Mouse (Mus musculus): Measurements from ENCODE around the gene Nyap1. TPM values are rescaled to one million over a fixed set of nuclear protein-coding genes. Genes with fewer than 3 reads are reported as not detected.
A peak's percentile ranks its signal among the peaks of the same experiment; 100 is the strongest.

Nyap1 gene
- polyA plus RNA-seq, 1 experiment from 2014 or later, result 4.4 TPM

DNA sequence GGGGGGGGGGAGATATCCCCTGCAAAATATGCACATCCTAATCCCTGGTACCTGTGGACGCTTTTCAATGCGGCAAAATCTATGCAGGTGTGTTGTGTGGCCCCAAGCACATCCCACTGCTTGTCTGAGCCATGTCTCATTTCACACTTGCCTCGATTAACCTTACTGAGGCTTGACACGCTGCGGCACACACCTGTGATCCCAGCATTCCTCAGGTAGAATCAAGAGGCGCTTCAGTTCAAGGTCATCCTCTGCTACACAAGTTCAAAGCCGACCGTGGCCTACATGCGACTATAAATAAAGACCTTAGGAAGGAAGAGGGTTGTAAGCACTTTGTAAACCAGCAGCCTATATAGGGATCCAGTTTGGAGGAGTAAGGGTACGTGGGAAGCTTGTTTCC lies 641 bp upstream of the Nyap1 start:
- H3K4me2 ChIP-seq (ENCODE audit: low read depth, low read length, severe bottlenecking), result no peak overlapping the region; the same call in 1 of the 2 replicates
- peaks cover 24% of the 10 kb centered on the region for H3K4me1 ChIP-seq (replicated peaks; ENCODE audit: control insufficient read depth, insufficient read depth, low read length)
- H3K9me3 ChIP-seq (ENCODE audit: control insufficient read depth, low read length), result no peaks in the 10 kb centered on the region
- WGBS, result 63% methylated on average over 10 of the region's 10 CpGs
- ATAC-seq (replicated peaks; ENCODE audit: low FRiP score), result no peak
- no peak overlapping the region for H3K9ac ChIP-seq (ENCODE audit: low read length)
- H3K27me3 ChIP-seq (ENCODE audit: control insufficient read depth, insufficient read depth, low read length), result no peaks in the 10 kb centered on the region
- no peak for DNase-seq (ENCODE audit: low spot score)
- no peaks in the 10 kb centered on the region for H3K36me3 ChIP-seq (ENCODE audit: control insufficient read depth, insufficient read depth, low read length)
- H3K27ac ChIP-seq (ENCODE audit: low read depth, low read length), result no peak overlapping the region
- H3K4me3 ChIP-seq (ENCODE audit: low read depth, low read length), result no peak overlapping the region

- Histone ChIP-seq H3K9ac (ENCODE audit: low read length) (peak overlapping the region; percentile 74), H3K27me3 (ENCODE audit: control insufficient read depth, insufficient read depth, low read length) (no peaks in the 10 kb centered on the region), H3K4me2 (ENCODE audit: low read depth, low read length, severe bottlenecking) (peak overlapping the region; percentile 85), H3K27ac (ENCODE audit: low read depth, low read length) (peak overlapping the region; percentile 48; the same call in 1 of the 2 replicates), H3K4me1 (replicated peaks; ENCODE audit: control insufficient read depth, insufficient read depth, low read length) (peaks cover 28% of the 10 kb centered on the region), H3K9me3 (ENCODE audit: control insufficient read depth, low read length) (no peaks in the 10 kb centered on the region), H3K4me3 (ENCODE audit: low read depth, low read length) (peak overlapping the region; percentile 71), H3K36me3 (ENCODE audit: control insufficient read depth, insufficient read depth, low read length) (no peaks in the 10 kb centered on the region)
- 12% methylated on average over 11 of the region's 11 CpGs for WGBS
- peak; percentile 64 for DNase-seq (ENCODE audit: low spot score)
- no peak; the same call in 1 of the 2 replicates for ATAC-seq (replicated peaks; ENCODE audit: low FRiP score)
Observed at GRCm38 (mm10) chr5:137740506-137740905, 901 bp downstream of the Nyap1 start.

GRCm38 (mm10) chr5:137739471-137739870 lies 1.9 kb downstream of the Nyap1 start:
- H3K27me3 ChIP-seq (ENCODE audit: control insufficient read depth, insufficient read depth, low read length), result no peaks in the 10 kb centered on the region
- 30% methylated on average over 9 of the region's 9 CpGs for WGBS
- ATAC-seq (replicated peaks; ENCODE audit: low FRiP score) (no peak), DNase-seq (ENCODE audit: low spot score) (no peak)
- H3K9me3 ChIP-seq (ENCODE audit: control insufficient read depth, low read length), result no peaks in the 10 kb centered on the region
- peak overlapping the region; percentile 74 for H3K9ac ChIP-seq (ENCODE audit: low read length)
- peak overlapping the region; percentile 71 for H3K4me3 ChIP-seq (ENCODE audit: low read depth, low read length)
- H3K27ac ChIP-seq (ENCODE audit: low read depth, low read length), result peak overlapping the region; percentile 72
- no peaks in the 10 kb centered on the region for H3K36me3 ChIP-seq (ENCODE audit: control insufficient read depth, insufficient read depth, low read length)
- peaks cover 33% of the 10 kb centered on the region for H3K4me1 ChIP-seq (replicated peaks; ENCODE audit: control insufficient read depth, insufficient read depth, low read length)
- peak overlapping the region; percentile 85 for H3K4me2 ChIP-seq (ENCODE audit: low read depth, low read length, severe bottlenecking)

DNA sequence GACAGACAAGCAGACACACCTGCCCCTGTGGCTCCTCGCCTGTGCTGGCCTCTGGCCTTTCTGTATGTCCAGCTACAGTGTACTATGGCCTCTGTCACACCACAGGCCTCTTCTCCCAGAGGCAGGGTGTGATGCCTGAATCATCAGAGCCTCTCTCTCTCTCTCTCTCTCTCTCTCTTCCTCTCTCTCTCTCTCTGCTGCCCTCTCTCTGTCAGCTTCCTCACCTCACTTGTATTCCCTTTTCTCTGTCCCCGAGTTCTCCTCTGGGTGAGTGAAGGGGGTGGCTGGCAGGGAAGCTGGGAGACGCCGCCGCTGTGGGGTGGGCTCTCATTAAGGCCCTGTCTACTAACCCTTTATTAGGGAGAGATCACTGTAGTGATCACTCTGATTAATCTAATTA lies 2.9 kb downstream of the Nyap1 start:
- DNase-seq (ENCODE audit: low spot score) (no peak), ATAC-seq (replicated peaks; ENCODE audit: low FRiP score) (no peak)
- Histone ChIP-seq H3K27me3 (ENCODE audit: control insufficient read depth, insufficient read depth, low read length) (no peaks in the 10 kb centered on the region), H3K4me2 (ENCODE audit: low read depth, low read length, severe bottlenecking) (peak overlapping the region; percentile 24; the same call in 1 of the 2 replicates), H3K36me3 (ENCODE audit: control insufficient read depth, insufficient read depth, low read length) (no peaks in the 10 kb centered on the region), H3K27ac (ENCODE audit: low read depth, low read length) (peak overlapping the region; percentile 72; the same call in 1 of the 2 replicates), H3K4me3 (ENCODE audit: low read depth, low read length) (0 out of 2 replicates have a peak overlapping the region, but pooled peaks have one; percentile 71), H3K9me3 (ENCODE audit: control insufficient read depth, low read length) (no peaks in the 10 kb centered on the region), H3K9ac (ENCODE audit: low read length) (peak overlapping the region; percentile 21; the same call in 1 of the 2 replicates), H3K4me1 (replicated peaks; ENCODE audit: control insufficient read depth, insufficient read depth, low read length) (peaks cover 42% of the 10 kb centered on the region)
- 29% methylated on average over 5 of the region's 5 CpGs for WGBS

GRCm38 (mm10) chr5:137737400-137737940 lies 3.9 kb downstream of the Nyap1 start:
- Histone ChIP-seq H3K4me1 (replicated peaks; ENCODE audit: control insufficient read depth, insufficient read depth, low read length) (peaks cover 49% of the 10 kb centered on the region), H3K36me3 (ENCODE audit: control insufficient read depth, insufficient read depth, low read length) (peaks cover under 1% of the 10 kb centered on the region; the same call in 1 of the 2 replicates), H3K27ac (ENCODE audit: low read depth, low read length) (no peak overlapping the region), H3K4me2 (ENCODE audit: low read depth, low read length, severe bottlenecking) (no peak overlapping the region), H3K9ac (ENCODE audit: low read length) (no peak overlapping the region), H3K4me3 (ENCODE audit: low read depth, low read length) (no peak overlapping the region), H3K9me3 (ENCODE audit: control insufficient read depth, low read length) (no peaks in the 10 kb centered on the region), H3K27me3 (ENCODE audit: control insufficient read depth, insufficient read depth, low read length) (no peaks in the 10 kb centered on the region)
- ATAC-seq (replicated peaks; ENCODE audit: low FRiP score) (no peak), DNase-seq (ENCODE audit: low spot score) (no peak)
- 83% methylated on average over 6 of the region's 6 CpGs for WGBS

DNA sequence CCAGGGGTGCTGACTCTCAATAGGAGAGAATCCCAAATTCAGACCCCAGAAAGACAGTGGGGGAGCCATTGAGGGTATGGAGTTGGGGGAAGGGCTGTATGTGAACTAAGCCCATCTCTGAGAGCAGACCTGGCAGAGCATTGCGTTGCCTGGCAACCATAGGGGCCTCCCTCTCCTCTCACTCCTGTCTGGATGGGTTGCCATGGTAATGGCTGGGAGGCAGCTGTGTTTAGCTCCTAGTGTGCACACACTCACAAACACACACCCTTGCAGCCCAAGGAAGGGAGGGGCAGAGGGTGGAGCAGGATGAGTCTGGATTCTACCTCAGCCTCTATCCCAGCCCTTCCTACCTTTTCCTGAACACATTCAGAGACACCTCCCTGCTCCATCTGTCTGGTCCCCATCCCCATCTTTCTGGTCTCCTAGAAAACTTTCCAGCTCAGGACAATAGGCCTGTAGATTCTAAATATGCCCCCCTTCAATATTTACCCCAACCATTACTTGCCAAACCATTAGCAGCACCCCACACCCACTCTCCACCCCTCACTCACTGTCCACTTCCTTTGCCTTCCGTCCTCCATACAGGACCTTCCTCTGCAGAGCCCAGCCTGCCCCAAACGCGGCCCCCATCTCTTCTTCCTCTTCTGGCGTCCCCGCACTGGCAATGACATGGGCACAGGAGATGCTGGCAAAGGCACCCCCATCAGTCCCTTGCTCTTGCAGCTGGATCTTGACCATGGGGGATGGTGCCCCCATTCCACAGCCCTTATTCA lies 6.9 kb downstream of the Nyap1 start:
- peak overlapping the region; percentile 42 for H3K4me2 ChIP-seq (ENCODE audit: low read depth, low read length, severe bottlenecking)
- no peaks in the 10 kb centered on the region for H3K27me3 ChIP-seq (ENCODE audit: control insufficient read depth, insufficient read depth, low read length)
- H3K9me3 ChIP-seq (ENCODE audit: control insufficient read depth, low read length), result no peaks in the 10 kb centered on the region
- H3K4me1 ChIP-seq (replicated peaks; ENCODE audit: control insufficient read depth, insufficient read depth, low read length), result peaks cover 45% of the 10 kb centered on the region
- DNase-seq (ENCODE audit: low spot score) (peak; percentile 94), ATAC-seq (replicated peaks; ENCODE audit: low FRiP score) (peak; percentile 97)
- peak overlapping the region; percentile 48 for H3K9ac ChIP-seq (ENCODE audit: low read length)
- H3K36me3 ChIP-seq (ENCODE audit: control insufficient read depth, insufficient read depth, low read length), result peaks cover 2% of the 10 kb centered on the region; the same call in 1 of the 2 replicates
- WGBS, result 49% methylated on average over 6 of the region's 6 CpGs
- peak overlapping the region; percentile 13; the same call in 1 of the 2 replicates for H3K4me3 ChIP-seq (ENCODE audit: low read depth, low read length)
- peak overlapping the region; percentile 97 for H3K27ac ChIP-seq (ENCODE audit: low read depth, low read length)

GRCm38 (mm10) chr5:137733638-137734288 lies 7.6 kb downstream of the Nyap1 start:
- H3K9me3 ChIP-seq (ENCODE audit: control insufficient read depth, low read length), result no peaks in the 10 kb centered on the region
- H3K9ac ChIP-seq (ENCODE audit: low read length), result peak overlapping the region; percentile 48
- 49% methylated on average over 12 of the region's 12 CpGs for WGBS
- ATAC-seq (replicated peaks; ENCODE audit: low FRiP score) (peak; percentile 70), DNase-seq (ENCODE audit: low spot score) (peak; percentile 80)
- peaks cover 2% of the 10 kb centered on the region; the same call in 1 of the 2 replicates for H3K36me3 ChIP-seq (ENCODE audit: control insufficient read depth, insufficient read depth, low read length)
- peak overlapping the region; percentile 13; the same call in 1 of the 2 replicates for H3K4me3 ChIP-seq (ENCODE audit: low read depth, low read length)
- H3K27me3 ChIP-seq (ENCODE audit: control insufficient read depth, insufficient read depth, low read length), result no peaks in the 10 kb centered on the region
- H3K4me1 ChIP-seq (replicated peaks; ENCODE audit: control insufficient read depth, insufficient read depth, low read length), result peaks cover 39% of the 10 kb centered on the region
- H3K27ac ChIP-seq (ENCODE audit: low read depth, low read length), result peak overlapping the region; percentile 97
- H3K4me2 ChIP-seq (ENCODE audit: low read depth, low read length, severe bottlenecking), result peak overlapping the region; percentile 42

DNA sequence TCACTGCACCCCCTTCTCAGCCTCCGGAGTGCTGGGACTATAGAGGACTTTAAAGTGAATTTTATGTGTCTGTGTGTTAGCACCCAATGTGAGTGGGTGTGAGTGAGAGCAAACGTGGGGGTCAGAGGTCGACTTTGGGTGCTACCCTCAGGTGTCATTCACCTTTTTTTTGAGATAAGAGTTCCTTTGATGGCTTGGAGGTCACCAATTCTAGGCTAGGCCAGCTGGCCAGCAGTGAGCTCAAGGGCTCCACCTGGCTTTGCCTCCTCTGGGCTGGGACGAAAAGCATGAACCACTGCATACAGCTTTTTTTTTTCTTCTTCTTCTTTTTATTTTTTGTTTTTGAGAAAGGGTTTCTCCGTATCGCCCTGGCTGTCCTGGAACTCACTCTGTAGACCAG lies 14.6 kb downstream of the Nyap1 start:
- Histone ChIP-seq H3K4me3 (ENCODE audit: low read depth, low read length) (no peak overlapping the region), H3K4me1 (replicated peaks; ENCODE audit: control insufficient read depth, insufficient read depth, low read length) (0 out of 2 replicates have a peak, but pooled peaks cover 2% of the 10 kb centered on the region), H3K36me3 (ENCODE audit: control insufficient read depth, insufficient read depth, low read length) (no peaks in the 10 kb centered on the region; the same call in 1 of the 2 replicates), H3K27ac (ENCODE audit: low read depth, low read length) (no peak overlapping the region), H3K9ac (ENCODE audit: low read length) (no peak overlapping the region), H3K27me3 (ENCODE audit: control insufficient read depth, insufficient read depth, low read length) (no peaks in the 10 kb centered on the region), H3K4me2 (ENCODE audit: low read depth, low read length, severe bottlenecking) (no peak overlapping the region), H3K9me3 (ENCODE audit: control insufficient read depth, low read length) (no peaks in the 10 kb centered on the region)
- no peak for DNase-seq (ENCODE audit: low spot score)
- ATAC-seq (replicated peaks; ENCODE audit: low FRiP score), result no peak
- 76% methylated on average over 6 of the region's 6 CpGs for WGBS
